Mouse (Mus musculus) hindbrain, embryonic 16.5 days (tissue): ENCODE results near the gene Hmg20a. TPM values are rescaled to one million over a fixed set of nuclear protein-coding genes. Genes with fewer than 3 reads are reported as not detected.

ENCODE experiments used
- ATAC-seq: fragments of 200-750 bp; cut with Nextera tagmentation; 2 replicates; pipeline ENCODE4 v1.8.0; 2017; ENCODE audit warnings: moderate TSS enrichment, moderate library complexity
- H3K27ac ChIP-seq: fragments of 300-500 bp; sonication (generic); 2 replicates; pipeline ENCODE4 v1.5.1; 2014; ENCODE audit warnings: low read depth, mild to moderate bottlenecking, control low read depth, low read length, moderate library complexity
- H3K27me3 ChIP-seq: fragments of 300-500 bp; sonication (generic); replicated peaks from 2 replicates; pipeline ENCODE4 v1.6.1; 2014; ENCODE audit warnings: low read length; ENCODE audit not compliant: control insufficient read depth, insufficient read depth
- H3K36me3 ChIP-seq: fragments of 300-500 bp; sonication (generic); 2 replicates; pipeline ENCODE4 v1.6.1; 2014; ENCODE audit warnings: mild to moderate bottlenecking, low read length, moderate library complexity, mixed read lengths; ENCODE audit not compliant: control insufficient read depth, insufficient read depth
- H3K4me1 ChIP-seq: fragments of 300-500 bp; sonication (generic); 2 replicates; pipeline ENCODE4 v1.6.1; 2014; ENCODE audit warnings: low read depth, low read length; ENCODE audit not compliant: control insufficient read depth, insufficient read depth
- H3K4me2 ChIP-seq: fragments of 300-500 bp; sonication (generic); 2 replicates; pipeline ENCODE4 v1.6.1; 2014; ENCODE audit warnings: mild to moderate bottlenecking, low read length, control low read depth, moderate library complexity
- H3K4me3 ChIP-seq: fragments of 300-500 bp; sonication (generic); 2 replicates; pipeline ENCODE4 v1.5.1; 2014; ENCODE audit warnings: mild to moderate bottlenecking, low read length, control low read depth, moderate library complexity
- H3K9ac ChIP-seq: fragments of 300-500 bp; sonication (generic); 2 replicates; pipeline ENCODE4 v1.6.1; 2014; ENCODE audit warnings: low read depth, mild to moderate bottlenecking, control low read depth, low read length, moderate library complexity
- H3K9me3 ChIP-seq: fragments of 300-500 bp; sonication (generic); 2 replicates; pipeline ENCODE4 v1.6.1; 2014; ENCODE audit warnings: mild to moderate bottlenecking, low read length, moderate library complexity; ENCODE audit not compliant: control insufficient read depth
- WGBS: fragments of 180-500 bp; shearing (Covaris S2); extraction: QIAGEN DNeasy Blood & Tissue Kit; methylation state at CpG from one replicate; pipeline ENCODE4 v1.1.7; 2014; 5-methylcytosine and 5-hydroxymethylcytosine counted together
- polyA plus RNA-seq: library from polyadenylated mRNA; unstranded; fragments of >200 nt; fragmentation: Nextera tagmentation; extraction: Ambion mirVana; gene quantifications from 2 replicates; pipeline ENCODE4 v1.2.1, GENCODE M21; 2015

Hmg20a gene
- polyA plus RNA-seq, 1 experiment from 2014 or later: 70.0 TPM

DNA sequence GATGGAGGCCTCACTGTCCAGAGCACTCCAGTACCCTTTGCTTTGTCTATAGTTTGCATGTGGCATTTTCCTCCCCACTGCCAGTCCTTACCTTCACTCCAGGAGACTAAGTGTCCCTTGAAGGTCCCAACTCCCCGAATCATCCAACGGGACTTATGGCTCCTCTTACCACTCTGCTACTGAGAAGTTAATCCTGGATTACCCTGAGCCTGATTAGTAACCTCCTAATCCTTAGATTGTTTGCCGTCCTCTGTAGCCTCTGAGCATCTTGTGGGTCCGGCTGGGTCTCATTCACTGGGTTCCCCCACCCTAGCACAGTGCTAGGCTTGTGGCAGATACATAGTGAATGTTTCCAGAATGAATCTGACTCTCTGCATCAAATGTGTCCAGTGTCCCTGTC lies 109.5 kb downstream of the Hmg20a start:
- Histone ChIP-seq H3K4me1 (no peaks in the 10 kb centered on the region), H3K36me3 (no peaks in the 10 kb centered on the region), H3K4me3 (no peak overlapping the region), H3K27ac (no peak overlapping the region), H3K27me3 (no peaks in the 10 kb centered on the region), H3K4me2 (no peak overlapping the region), H3K9ac (no peak overlapping the region), H3K9me3 (no peaks in the 10 kb centered on the region)
- ATAC-seq: no peak
- whole genome bisulfite sequencing: 76% methylated on average over 4 of the region's 4 CpGs

DNA sequence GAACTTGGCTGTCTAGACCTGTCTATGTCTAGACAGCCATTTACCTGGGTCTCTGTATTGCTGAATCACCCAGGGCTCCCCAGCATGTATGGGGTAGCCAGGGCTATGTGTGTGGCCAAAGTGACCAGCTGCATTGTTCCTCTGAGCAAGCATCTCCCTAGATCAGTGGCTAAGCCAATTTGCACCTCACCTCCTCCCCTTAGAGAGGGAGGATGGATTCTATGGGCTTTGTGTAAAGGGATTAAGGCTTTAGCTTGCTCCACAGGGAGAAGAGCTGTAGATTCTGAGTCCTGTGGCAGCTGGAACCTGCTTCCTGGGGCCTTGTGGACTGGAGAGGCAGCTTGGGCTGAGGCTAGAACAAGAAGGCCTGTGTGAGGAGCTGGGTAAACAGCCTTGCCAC lies 113.6 kb downstream of the Hmg20a start:
- Histone ChIP-seq H3K9ac (no peak overlapping the region), H3K4me1 (peaks cover 6% of the 10 kb centered on the region), H3K36me3 (no peaks in the 10 kb centered on the region), H3K9me3 (no peaks in the 10 kb centered on the region), H3K27me3 (no peaks in the 10 kb centered on the region), H3K4me3 (no peak overlapping the region), H3K27ac (no peak overlapping the region), H3K4me2 (no peak overlapping the region)
- no peak for ATAC-seq

DNA sequence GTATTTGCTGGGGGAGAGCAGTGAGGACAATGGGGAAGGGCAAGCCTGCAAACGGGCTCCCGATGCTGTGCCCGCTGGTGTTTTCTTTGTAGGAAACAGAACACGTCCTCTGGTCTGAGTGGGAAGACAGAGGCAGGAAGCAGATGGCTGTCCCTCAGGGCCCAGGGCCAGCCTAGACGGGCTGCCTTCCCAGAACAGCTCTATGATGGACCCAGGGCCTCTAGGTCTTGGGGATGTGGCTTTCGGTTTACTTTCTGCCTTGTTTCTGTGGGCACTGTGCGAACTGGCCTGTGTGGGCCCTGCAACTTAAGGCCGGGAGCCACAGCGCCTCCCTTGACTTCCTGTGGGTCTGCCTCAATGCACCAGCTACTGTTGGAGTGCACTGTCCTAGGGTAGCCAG lies 115.5 kb downstream of the Hmg20a start:
- no peak overlapping the region for H3K9ac ChIP-seq
- H3K27me3 ChIP-seq: no peaks in the 10 kb centered on the region
- H3K4me3 ChIP-seq: no peak overlapping the region
- no peak overlapping the region for H3K4me2 ChIP-seq
- WGBS: 77% methylated on average over 7 of the region's 9 CpGs
- no peak for ATAC-seq
- H3K27ac ChIP-seq: no peak overlapping the region
- H3K4me1 ChIP-seq: peaks cover 6% of the 10 kb centered on the region
- H3K9me3 ChIP-seq: no peaks in the 10 kb centered on the region
- no peaks in the 10 kb centered on the region for H3K36me3 ChIP-seq

DNA sequence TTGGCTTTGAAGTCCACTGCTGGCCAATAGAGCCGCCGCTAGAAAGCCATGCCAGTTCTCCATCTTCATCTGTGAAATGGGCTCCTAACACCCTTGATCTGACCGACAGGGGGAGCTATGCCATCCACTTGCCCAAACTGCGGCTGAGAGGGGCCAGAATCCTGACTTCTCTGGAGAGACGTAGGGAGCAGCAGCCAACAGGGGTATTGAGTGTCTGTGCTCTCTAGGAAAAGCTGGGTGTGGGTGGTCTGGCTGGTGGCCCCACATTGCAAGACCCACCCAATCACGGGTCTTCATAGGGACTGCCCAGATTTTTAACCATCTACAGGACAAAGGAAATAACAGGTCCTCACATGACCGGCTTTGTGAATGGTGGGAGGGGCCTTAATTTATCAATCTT lies 116.3 kb downstream of the Hmg20a start:
- Histone ChIP-seq H3K27me3 (no peaks in the 10 kb centered on the region), H3K9me3 (no peaks in the 10 kb centered on the region), H3K27ac (peak overlapping the region; percentile 27), H3K9ac (no peak overlapping the region), H3K4me3 (no peak overlapping the region), H3K4me2 (no peak overlapping the region), H3K36me3 (no peaks in the 10 kb centered on the region), H3K4me1 (peaks cover 6% of the 10 kb centered on the region)
- ATAC-seq: no peak
- 52% methylated on average over 7 of the region's 7 CpGs for WGBS

DNA sequence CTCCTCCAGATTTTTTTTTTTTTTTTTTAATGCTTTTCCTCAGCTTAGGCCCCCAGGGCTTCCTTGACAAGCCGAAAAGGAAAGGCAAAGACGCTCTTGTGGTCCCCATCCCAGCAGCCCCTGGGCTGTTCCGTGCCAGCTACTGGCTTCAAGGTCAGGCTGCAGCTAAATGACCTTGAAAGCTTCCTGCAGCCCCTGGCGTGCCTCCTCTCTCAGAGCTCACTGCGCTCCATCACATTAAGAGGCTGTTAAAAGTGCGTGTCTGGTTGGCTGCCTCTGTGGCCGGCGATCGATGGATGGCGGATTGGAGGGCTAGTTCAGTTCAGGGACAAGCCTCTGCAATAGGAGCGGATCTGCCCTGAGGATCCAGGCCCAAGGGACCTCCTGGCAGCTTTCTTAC lies 117.0 kb downstream of the Hmg20a start:
- peak; percentile 72 for ATAC-seq
- H3K27ac ChIP-seq: peak overlapping the region; percentile 59
- H3K4me3 ChIP-seq: no peak overlapping the region
- peak overlapping the region; percentile 47 for H3K4me2 ChIP-seq
- H3K9me3 ChIP-seq: no peaks in the 10 kb centered on the region
- peak overlapping the region; percentile 12; the same call in 1 of the 2 replicates for H3K9ac ChIP-seq
- H3K27me3 ChIP-seq: no peaks in the 10 kb centered on the region
- 16% methylated on average over 11 of the region's 11 CpGs for WGBS
- peaks cover 6% of the 10 kb centered on the region for H3K4me1 ChIP-seq
- no peaks in the 10 kb centered on the region for H3K36me3 ChIP-seq

DNA sequence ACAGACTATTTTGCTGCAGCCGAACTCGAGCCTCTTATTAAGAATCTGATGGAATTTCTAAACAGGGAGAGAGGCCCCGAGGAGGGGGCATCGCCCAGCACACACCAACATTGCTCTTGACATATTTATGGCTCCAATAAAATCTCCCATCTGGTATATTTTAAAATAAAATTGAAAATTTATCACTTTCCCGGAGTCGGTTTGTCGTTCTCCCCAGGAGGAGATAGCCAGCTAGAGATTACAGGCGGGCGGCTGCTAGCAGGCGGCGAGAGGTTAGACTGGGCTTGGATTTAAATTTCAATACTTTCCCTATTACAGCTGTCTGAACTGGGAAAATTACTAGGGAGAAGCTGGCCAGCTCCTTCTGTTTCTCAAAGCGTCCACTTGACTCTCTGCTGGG lies 121.6 kb downstream of the Hmg20a start:
- Histone ChIP-seq H3K9me3 (no peaks in the 10 kb centered on the region), H3K4me3 (no peak overlapping the region), H3K4me1 (peaks cover 6% of the 10 kb centered on the region), H3K36me3 (no peaks in the 10 kb centered on the region), H3K4me2 (no peak overlapping the region), H3K27ac (no peak overlapping the region), H3K9ac (no peak overlapping the region), H3K27me3 (no peaks in the 10 kb centered on the region)
- 65% methylated on average over 12 of the region's 12 CpGs for WGBS
- ATAC-seq: no peak

DNA sequence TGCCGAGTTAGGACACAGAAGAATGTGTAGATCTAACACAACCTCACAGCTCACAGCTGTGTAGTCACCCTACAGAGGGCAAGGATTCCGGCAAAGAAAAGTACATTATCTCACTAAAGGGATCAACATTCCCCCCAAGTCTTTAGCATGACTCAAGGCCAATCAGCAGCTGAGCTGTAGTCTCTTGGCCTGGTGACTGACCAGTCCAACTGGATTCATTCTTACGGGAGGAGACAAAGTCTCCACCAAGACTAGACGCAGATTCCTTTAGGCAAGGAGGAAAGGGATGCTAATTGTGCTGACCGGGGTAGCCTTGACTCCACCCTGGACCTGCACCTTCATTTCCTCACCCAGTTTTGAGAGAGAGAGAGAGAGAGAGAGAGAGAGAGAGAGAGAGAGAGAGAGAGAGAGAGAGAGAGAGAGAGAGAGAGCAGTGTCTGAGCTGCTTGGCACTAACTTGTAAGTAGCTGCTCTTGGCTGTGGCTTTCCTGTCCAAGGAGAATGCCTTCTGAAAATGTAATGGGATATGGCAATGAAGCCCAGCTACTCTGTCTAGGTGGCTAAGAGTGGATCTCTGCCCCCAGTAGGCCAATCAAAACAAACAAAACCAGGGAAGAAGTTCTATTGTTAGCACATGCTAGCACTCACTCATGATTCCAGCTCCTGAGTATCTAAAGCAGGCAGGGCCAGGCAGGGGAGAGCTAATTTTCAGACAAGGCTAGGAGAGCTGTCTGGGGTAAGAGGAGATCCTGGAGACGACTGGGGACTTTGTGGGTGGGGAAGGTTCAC lies 126.5 kb downstream of the Hmg20a start:
- Histone ChIP-seq H3K27ac (no peak overlapping the region), H3K36me3 (no peaks in the 10 kb centered on the region), H3K27me3 (no peaks in the 10 kb centered on the region), H3K9ac (no peak overlapping the region), H3K4me1 (no peaks in the 10 kb centered on the region), H3K4me2 (no peak overlapping the region), H3K9me3 (no peaks in the 10 kb centered on the region), H3K4me3 (no peak overlapping the region)
- 81% methylated on average over 6 of the region's 6 CpGs for WGBS
- ATAC-seq: no peak

Other genes starting within 250 kb of the Hmg20a start
- gene Peak1, start 542 bp upstream of the Hmg20a start, polyA plus RNA-seq: 5.2 and 5.9 TPM in 2 replicates